Mouse (Mus musculus): Measurements from ENCODE around the gene Ptprs. TPM values are rescaled to one million over a fixed set of nuclear protein-coding genes. Genes with fewer than 3 reads are reported as not detected.
A peak's percentile ranks its signal among the peaks of the same experiment; 100 is the strongest.

The Ptprs gene
- polyA plus RNA-seq (2015; fragmentation: Nextera tagmentation; extraction: Ambion mirVana) = 359 and 391 TPM in 2 replicates

GRCm38 (mm10) chr17:56476402-56476752, at the start of gene Ptprs:
Gene Ptprs, minus strand, starts transcription at chr17:56476483.
- peak within 1 kb of the TSS; percentile 93 for H3K4me2 ChIP-seq (ENCODE audit: low read length)
- peaks cover 28% of the 10 kb centered on the region for H3K4me1 ChIP-seq (replicated peaks; ENCODE audit: control insufficient read depth, insufficient read depth, low read length)
- H3K27me3 ChIP-seq (replicated peaks; ENCODE audit: control insufficient read depth, insufficient read depth, low read length) = no peaks in the 10 kb centered on the region
- 0% methylated on average over 22 of the region's 27 CpGs for WGBS
- no peaks in the 10 kb centered on the region for H3K36me3 ChIP-seq (ENCODE audit: control insufficient read depth, insufficient read depth)
- H3K4me3 ChIP-seq (replicated peaks; ENCODE audit: low read length) = peak within 1 kb of the TSS; percentile 86
- H3K9me3 ChIP-seq (ENCODE audit: control insufficient read depth, low read length) = no peaks in the 10 kb centered on the region
- ATAC-seq = peak; percentile 85
- peak within 1 kb of the TSS; percentile 99 for H3K27ac ChIP-seq (ENCODE audit: low read length)
- H3K9ac ChIP-seq (replicated peaks; ENCODE audit: low read depth, low read length) = peak within 1 kb of the TSS; percentile 99

GRCm38 (mm10) chr17:56524943-56525342, 48.7 kb upstream of the Ptprs start:
- Histone ChIP-seq H3K4me3 (replicated peaks; ENCODE audit: low read length) (no peak overlapping the region), H3K27ac (ENCODE audit: low read length) (no peak overlapping the region), H3K36me3 (ENCODE audit: control insufficient read depth, insufficient read depth) (no peaks in the 10 kb centered on the region), H3K9ac (replicated peaks; ENCODE audit: low read depth, low read length) (no peak overlapping the region), H3K9me3 (ENCODE audit: control insufficient read depth, low read length) (no peaks in the 10 kb centered on the region), H3K27me3 (replicated peaks; ENCODE audit: control insufficient read depth, insufficient read depth, low read length) (no peaks in the 10 kb centered on the region), H3K4me2 (ENCODE audit: low read length) (no peak overlapping the region), H3K4me1 (replicated peaks; ENCODE audit: control insufficient read depth, insufficient read depth, low read length) (no peaks in the 10 kb centered on the region)
- ATAC-seq = no peak
- 84% methylated on average over 4 of the region's 4 CpGs for WGBS

- ATAC-seq = no peak
- H3K36me3 ChIP-seq (ENCODE audit: control insufficient read depth, insufficient read depth) = no peaks in the 10 kb centered on the region
- H3K27ac ChIP-seq (ENCODE audit: low read length) = no peak overlapping the region
- H3K9me3 ChIP-seq (ENCODE audit: control insufficient read depth, low read length) = no peaks in the 10 kb centered on the region
- no peaks in the 10 kb centered on the region for H3K4me1 ChIP-seq (replicated peaks; ENCODE audit: control insufficient read depth, insufficient read depth, low read length)
- H3K4me3 ChIP-seq (replicated peaks; ENCODE audit: low read length) = no peak overlapping the region
- H3K9ac ChIP-seq (replicated peaks; ENCODE audit: low read depth, low read length) = no peak overlapping the region
- no peaks in the 10 kb centered on the region for H3K27me3 ChIP-seq (replicated peaks; ENCODE audit: control insufficient read depth, insufficient read depth, low read length)
- H3K4me2 ChIP-seq (ENCODE audit: low read length) = no peak overlapping the region
- WGBS = 37% methylated on average over 1 of the region's 1 CpGs
Measured at GRCm38 (mm10) chr17:56522744-56523143, 46.5 kb upstream of the Ptprs start.

GRCm38 (mm10) chr17:56515690-56516410, 39.6 kb upstream of the Ptprs start:
- Histone ChIP-seq H3K9me3 (ENCODE audit: control insufficient read depth, low read length) (no peaks in the 10 kb centered on the region), H3K4me1 (replicated peaks; ENCODE audit: control insufficient read depth, insufficient read depth, low read length) (peaks cover 33% of the 10 kb centered on the region), H3K4me2 (ENCODE audit: low read length) (no peak overlapping the region; the same call in 1 of the 2 replicates), H3K9ac (replicated peaks; ENCODE audit: low read depth, low read length) (peak overlapping the region; percentile 3), H3K4me3 (replicated peaks; ENCODE audit: low read length) (no peak overlapping the region), H3K36me3 (ENCODE audit: control insufficient read depth, insufficient read depth) (no peaks in the 10 kb centered on the region), H3K27ac (ENCODE audit: low read length) (peak overlapping the region; percentile 91), H3K27me3 (replicated peaks; ENCODE audit: control insufficient read depth, insufficient read depth, low read length) (no peaks in the 10 kb centered on the region)
- ATAC-seq = peak; percentile 89
- 4% methylated on average over 13 of the region's 13 CpGs for WGBS

GRCm38 (mm10) chr17:56514916-56515315, 38.6 kb upstream of the Ptprs start:
- H3K4me2 ChIP-seq (ENCODE audit: low read length) = no peak overlapping the region
- ATAC-seq = no peak
- no peak overlapping the region for H3K4me3 ChIP-seq (replicated peaks; ENCODE audit: low read length)
- peaks cover 42% of the 10 kb centered on the region for H3K4me1 ChIP-seq (replicated peaks; ENCODE audit: control insufficient read depth, insufficient read depth, low read length)
- H3K9ac ChIP-seq (replicated peaks; ENCODE audit: low read depth, low read length) = 0 out of 2 replicates have a peak overlapping the region, but pooled peaks have one; percentile 9
- WGBS = 44% methylated on average over 12 of the region's 12 CpGs
- no peaks in the 10 kb centered on the region for H3K36me3 ChIP-seq (ENCODE audit: control insufficient read depth, insufficient read depth)
- H3K9me3 ChIP-seq (ENCODE audit: control insufficient read depth, low read length) = no peaks in the 10 kb centered on the region
- H3K27ac ChIP-seq (ENCODE audit: low read length) = peak overlapping the region; percentile 91
- no peaks in the 10 kb centered on the region for H3K27me3 ChIP-seq (replicated peaks; ENCODE audit: control insufficient read depth, insufficient read depth, low read length)

- ATAC-seq = no peak
- no peaks in the 10 kb centered on the region for H3K27me3 ChIP-seq (replicated peaks; ENCODE audit: control insufficient read depth, insufficient read depth, low read length)
- peaks cover 48% of the 10 kb centered on the region for H3K4me1 ChIP-seq (replicated peaks; ENCODE audit: control insufficient read depth, insufficient read depth, low read length)
- H3K9me3 ChIP-seq (ENCODE audit: control insufficient read depth, low read length) = no peaks in the 10 kb centered on the region
- H3K4me3 ChIP-seq (replicated peaks; ENCODE audit: low read length) = no peak overlapping the region
- H3K4me2 ChIP-seq (ENCODE audit: low read length) = no peak overlapping the region
- no peak overlapping the region for H3K9ac ChIP-seq (replicated peaks; ENCODE audit: low read depth, low read length)
- no peak overlapping the region for H3K27ac ChIP-seq (ENCODE audit: low read length)
- H3K36me3 ChIP-seq (ENCODE audit: control insufficient read depth, insufficient read depth) = no peaks in the 10 kb centered on the region
Measured at GRCm38 (mm10) chr17:56514330-56514729, 38.0 kb upstream of the Ptprs start.

GRCm38 (mm10) chr17:56512310-56512709, 36.0 kb upstream of the Ptprs start, which contains the start of gene Znrf4:
Gene Znrf4, minus strand, starts transcription at chr17:56512431.
- peak within 1 kb of the TSS; percentile 46 for H3K4me2 ChIP-seq (ENCODE audit: low read length)
- H3K36me3 ChIP-seq (ENCODE audit: control insufficient read depth, insufficient read depth) = no peaks in the 10 kb centered on the region
- peak within 1 kb of the TSS; percentile 39 for H3K9ac ChIP-seq (replicated peaks; ENCODE audit: low read depth, low read length)
- ATAC-seq = no peak
- H3K4me1 ChIP-seq (replicated peaks; ENCODE audit: control insufficient read depth, insufficient read depth, low read length) = peaks cover 62% of the 10 kb centered on the region
- H3K27ac ChIP-seq (ENCODE audit: low read length) = 0 out of 2 replicates have a peak within 1 kb of the TSS, but pooled peaks have one; percentile 46
- 74% methylated on average over 22 of the region's 22 CpGs for WGBS
- no peaks in the 10 kb centered on the region for H3K9me3 ChIP-seq (ENCODE audit: control insufficient read depth, low read length)
- peak within 1 kb of the TSS; percentile 27 for H3K4me3 ChIP-seq (replicated peaks; ENCODE audit: low read length)
- H3K27me3 ChIP-seq (replicated peaks; ENCODE audit: control insufficient read depth, insufficient read depth, low read length) = no peaks in the 10 kb centered on the region

- H3K9ac ChIP-seq (replicated peaks; ENCODE audit: low read depth, low read length) = peak overlapping the region; percentile 39
- 30% methylated on average over 29 of the region's 29 CpGs for WGBS
Measured at GRCm38 (mm10) chr17:56511707-56512090, 35.4 kb upstream of the Ptprs start.

GRCm38 (mm10) chr17:56510970-56511706, 34.9 kb upstream of the Ptprs start:
- H3K27ac ChIP-seq (ENCODE audit: low read length) = peak overlapping the region; percentile 98; the same call in 1 of the 2 replicates
- WGBS = 11% methylated on average over 52 of the region's 60 CpGs
- no peaks in the 10 kb centered on the region for H3K27me3 ChIP-seq (replicated peaks; ENCODE audit: control insufficient read depth, insufficient read depth, low read length)
- peak overlapping the region; percentile 39 for H3K9ac ChIP-seq (replicated peaks; ENCODE audit: low read depth, low read length)
- H3K4me3 ChIP-seq (replicated peaks; ENCODE audit: low read length) = peak overlapping the region; percentile 27
- peak overlapping the region; percentile 46 for H3K4me2 ChIP-seq (ENCODE audit: low read length)
- H3K36me3 ChIP-seq (ENCODE audit: control insufficient read depth, insufficient read depth) = no peaks in the 10 kb centered on the region
- H3K9me3 ChIP-seq (ENCODE audit: control insufficient read depth, low read length) = no peaks in the 10 kb centered on the region
- H3K4me1 ChIP-seq (replicated peaks; ENCODE audit: control insufficient read depth, insufficient read depth, low read length) = peaks cover 65% of the 10 kb centered on the region
- ATAC-seq = no peak

More at GRCm38 (mm10) chr17:56511707-56512090, 35.4 kb upstream of the Ptprs start:
- Histone ChIP-seq H3K9me3 (ENCODE audit: control insufficient read depth, low read length) (no peaks in the 10 kb centered on the region), H3K4me2 (ENCODE audit: low read length) (peak overlapping the region; percentile 46), H3K36me3 (ENCODE audit: control insufficient read depth, insufficient read depth) (no peaks in the 10 kb centered on the region), H3K27ac (ENCODE audit: low read length) (no peak overlapping the region), H3K27me3 (replicated peaks; ENCODE audit: control insufficient read depth, insufficient read depth, low read length) (no peaks in the 10 kb centered on the region), H3K4me1 (replicated peaks; ENCODE audit: control insufficient read depth, insufficient read depth, low read length) (peaks cover 67% of the 10 kb centered on the region), H3K4me3 (replicated peaks; ENCODE audit: low read length) (peak overlapping the region; percentile 27)
- ATAC-seq = no peak
